Mouse (Mus musculus) heart, adult 2 months (tissue): ENCODE measurements around the gene Tmem91. TPM values are rescaled to one million over a fixed set of nuclear protein-coding genes. Genes with fewer than 3 reads are reported as not detected.

ENCODE experiments used
- DNase-seq, 2 experiments: peaks; one replicate each; pipeline ENCODE4 v3.0.0; 2021
- H3K27ac ChIP-seq: fragments of 200-600 bp; 2 replicates; pipeline ENCODE4 v1.8.1; 2022
- H3K27me3 ChIP-seq: fragments of 200-500 bp; 2 replicates; pipeline ENCODE4 v1.6.1; 2012; ENCODE audit warnings: mild to moderate bottlenecking, low read length, inconsistent platforms, mixed read lengths; ENCODE audit not compliant: control insufficient read depth, insufficient read depth
- H3K36me3 ChIP-seq: fragments of 200-500 bp; 2 replicates; pipeline ENCODE4 v1.6.1; 2012; ENCODE audit warnings: low read length, inconsistent platforms; ENCODE audit not compliant: control insufficient read depth, insufficient read depth
- H3K4me1 ChIP-seq: fragments of 200-500 bp; 2 replicates; pipeline ENCODE4 v1.6.1; 2011; ENCODE audit warnings: low read length; ENCODE audit not compliant: control insufficient read depth, insufficient read depth
- H3K4me3 ChIP-seq: fragments of 200-600 bp; 2 replicates; pipeline ENCODE4 v1.8.1; 2022
- H3K79me2 ChIP-seq: fragments of 200-500 bp; replicated peaks from 2 replicates; pipeline ENCODE4 v1.6.1; 2012; ENCODE audit warnings: mild to moderate bottlenecking, inconsistent platforms, low read length, moderate library complexity, mixed read lengths; ENCODE audit not compliant: control insufficient read depth, insufficient read depth
- H3K9ac ChIP-seq: fragments of 200-500 bp; 2 replicates; pipeline ENCODE4 v1.6.1; 2012; ENCODE audit warnings: low read depth, mild to moderate bottlenecking, control low read depth, inconsistent platforms, low read length, mixed read lengths
- CTCF ChIP-seq: fragments of 200-600 bp; IDR thresholded peaks from 2 replicates; pipeline ENCODE4 v1.8.1; 2022; ENCODE audit warnings: antibody characterized with exemption, mild to moderate bottlenecking, moderate library complexity
- EP300 ChIP-seq: fragments of 200-500 bp; IDR thresholded peaks from 2 replicates; pipeline ENCODE4 v1.6.1; 2011; ENCODE audit warnings: low read depth, low read length, control low read depth; ENCODE audit not compliant: insufficient read depth
- POLR2A ChIP-seq: fragments of 200-500 bp; IDR thresholded peaks from 2 replicates; pipeline ENCODE4 v1.6.1; 2011; ENCODE audit warnings: mild to moderate bottlenecking, low read depth, low read length, control low read depth; ENCODE audit not compliant: insufficient read depth
- WGBS: fragments of 180-500 bp; shearing (Covaris S2); methylation state at CpG from one replicate; pipeline ENCODE4 v1.1.7; 2018; 5-methylcytosine and 5-hydroxymethylcytosine counted together
- intact Hi-C: fragments of 180-260 bp; cut with DNase I; formaldehyde crosslinking; loops from one replicate; pipeline ENCODE4 v1.15.1; 2025
- polyA plus RNA-seq: library from polyadenylated mRNA; depleted of rRNA; stranded (reverse); fragments of >200 nt; gene quantifications from 2 replicates; pipeline ENCODE4 v1.2.3, GENCODE M21; 2012
- total RNA-seq, 2 experiments: library from RNA; stranded (reverse); gene quantifications; 2 replicates each; pipeline ENCODE4 v1.2.3; 2021

The Tmem91 gene
- total and polyA plus RNA-seq, 3 experiments, result not detected

GRCm38 (mm10) chr7:25657785-25658184, 17.2 kb downstream of the Tmem91 start:
- DNase-seq, result no peak
- WGBS, result 16% methylated on average over 10 of the region's 10 CpGs

GRCm38 (mm10) chr7:25655601-25656428, 19.2 kb downstream of the Tmem91 start:
- intact Hi-C loops, result loop anchor here (2.0 kb wide), 1 partner anchor 37 kb away; the partner anchor contains the start of gene Dmac2
- Histone ChIP-seq H3K4me1 (peaks cover 3% of the 10 kb centered on the region), H3K4me3 (no peak overlapping the region), H3K27ac (peak overlapping the region; percentile 61), H3K9ac (no peak overlapping the region), H3K79me2 (no peaks in the 10 kb centered on the region; the same call in 1 of the 2 replicates), H3K36me3 (peaks cover 2% of the 10 kb centered on the region; the same call in 1 of the 2 replicates), H3K27me3 (no peaks in the 10 kb centered on the region)
- peak in 1 of 2 experiments; percentile 44 for DNase-seq
- WGBS, result 64% methylated on average over 11 of the region's 11 CpGs
- no peak for TF ChIP-seq CTCF
- TF ChIP-seq EP300, result no peak
- no peak for TF ChIP-seq POLR2A

More at GRCm38 (mm10) chr7:25657785-25658184, 17.2 kb downstream of the Tmem91 start:
- H3K27me3 ChIP-seq, result no peaks in the 10 kb centered on the region
- H3K36me3 ChIP-seq, result peaks cover 2% of the 10 kb centered on the region; the same call in 1 of the 2 replicates
- TF ChIP-seq CTCF (no peak), POLR2A (no peak), EP300 (no peak)
- no peaks in the 10 kb centered on the region; the same call in none of the 2 replicates for H3K79me2 ChIP-seq
- peaks cover 3% of the 10 kb centered on the region for H3K4me1 ChIP-seq
- peak overlapping the region; percentile 99 for H3K27ac ChIP-seq
- H3K4me3 ChIP-seq, result peak overlapping the region; percentile 65
- peak overlapping the region; percentile 72 for H3K9ac ChIP-seq
- intact Hi-C loops, result loop anchor here (2.0 kb wide), 3 partner anchors 31 to 61 kb away; partner anchors contain the start of genes B3gnt8, Ccdc97 and Dmac2

- Histone ChIP-seq H3K4me3 (no peak overlapping the region), H3K4me1 (peaks cover 3% of the 10 kb centered on the region), H3K27ac (no peak overlapping the region), H3K9ac (no peak overlapping the region), H3K79me2 (peaks cover 2% of the 10 kb centered on the region; the same call in 1 of the 2 replicates), H3K36me3 (peaks cover 3% of the 10 kb centered on the region; the same call in 1 of the 2 replicates), H3K27me3 (no peaks in the 10 kb centered on the region)
- intact Hi-C loops, result no loop called here
- WGBS, result 79% methylated on average over 12 of the region's 12 CpGs
- DNase-seq, result no peak
- TF ChIP-seq EP300, result no peak
- no peak for TF ChIP-seq CTCF
- no peak for TF ChIP-seq POLR2A
These were observed 22.7 kb downstream of the Tmem91 start for GRCm38 (mm10) chr7:25652244-25652759.

GRCm38 (mm10) chr7:25651281-25651680, 23.7 kb downstream of the Tmem91 start:
- peak; percentile 32 to 40 for DNase-seq
- Histone ChIP-seq H3K27ac (no peak overlapping the region), H3K4me1 (peaks cover 3% of the 10 kb centered on the region), H3K36me3 (peaks cover 3% of the 10 kb centered on the region; the same call in 1 of the 2 replicates), H3K9ac (no peak overlapping the region), H3K4me3 (no peak overlapping the region), H3K27me3 (no peaks in the 10 kb centered on the region), H3K79me2 (peaks cover 2% of the 10 kb centered on the region; the same call in 1 of the 2 replicates)
- intact Hi-C loops, result no loop called here
- WGBS, result 79% methylated on average over 8 of the region's 8 CpGs
- no peak for TF ChIP-seq POLR2A
- no peak for TF ChIP-seq EP300

- no peak for DNase-seq
- no peak overlapping the region for H3K9ac ChIP-seq
- no peaks in the 10 kb centered on the region for H3K27me3 ChIP-seq
- WGBS, result 69% methylated on average over 5 of the region's 5 CpGs
- TF ChIP-seq CTCF (no peak), EP300 (no peak), POLR2A (no peak)
- peaks cover 3% of the 10 kb centered on the region for H3K4me1 ChIP-seq
- H3K4me3 ChIP-seq, result no peak overlapping the region
- H3K79me2 ChIP-seq, result peaks cover 2% of the 10 kb centered on the region; the same call in 1 of the 2 replicates
- peaks cover 3% of the 10 kb centered on the region; the same call in 1 of the 2 replicates for H3K36me3 ChIP-seq
- intact Hi-C loops, result no loop called here
- H3K27ac ChIP-seq, result no peak overlapping the region
These were observed 25.1 kb downstream of the Tmem91 start for GRCm38 (mm10) chr7:25649839-25650238.
